Mouse (Mus musculus) T-helper 17 cell (primary cell): ENCODE data around the gene Tnfrsf13b.

Experiments
- in situ Hi-C, 2 experiments: fragments of 300-600 bp; cut with MboI, MseI; formaldehyde crosslinking; loops; 1 replicate in 1 of 2; 2 replicates in 1 of 2; pipeline ENCODE4 v1.15.1; 2025; ENCODE audit warnings: high pct_unique_total_duplicates in 2 of 2

Gene Tnfrsf13b

GRCm38 (mm10) chr11:61126606-61127355 lies at the start of gene Tnfrsf13b:
Gene Tnfrsf13b, plus strand, starts transcription at chr11:61126755.
- in situ Hi-C loops, result loop anchor here in 1 of 2 experiments (5.0 kb wide), 1 partner anchor 516 kb away; no protein-coding TSS in a partner anchor

GRCm38 (mm10) chr11:61081624-61082023 lies 44.9 kb upstream of the Tnfrsf13b start:
- in situ Hi-C loops, result no loop called here

GRCm38 (mm10) chr11:61090195-61090594 lies 36.4 kb upstream of the Tnfrsf13b start:
- in situ Hi-C loops, result loop anchor here in 1 of 2 experiments (10.0 kb wide), 1 partner anchor 315 kb away; no protein-coding TSS in a partner anchor

- in situ Hi-C loops, result loop anchor here in 1 of 2 experiments (10.0 kb wide), 1 partner anchor 314 kb away; no protein-coding TSS in a partner anchor
Measured at GRCm38 (mm10) chr11:61091192-61091591, 35.4 kb upstream of the Tnfrsf13b start.

- in situ Hi-C loops, result loop anchor here in 1 of 2 experiments (10.0 kb wide), 1 partner anchor 313 kb away; no protein-coding TSS in a partner anchor
Measured at GRCm38 (mm10) chr11:61091642-61092262, 34.8 kb upstream of the Tnfrsf13b start.

GRCm38 (mm10) chr11:61098046-61098445 lies 28.5 kb upstream of the Tnfrsf13b start:
- in situ Hi-C loops, result loop anchor here in 1 of 2 experiments (10.0 kb wide), 1 partner anchor 307 kb away; no protein-coding TSS in a partner anchor

GRCm38 (mm10) chr11:61102397-61103339 lies 23.9 kb upstream of the Tnfrsf13b start:
- in situ Hi-C loops, result no loop called here

GRCm38 (mm10) chr11:61104241-61104901 lies 22.2 kb upstream of the Tnfrsf13b start:
- in situ Hi-C loops, result no loop called here

GRCm38 (mm10) chr11:61108911-61109361 lies 17.6 kb upstream of the Tnfrsf13b start:
- in situ Hi-C loops, result loop anchor here (5.0 kb wide), 3 partner anchors 33 to 298 kb away; partner anchors contain the start of gene Aldh3a2 (in 1 of the 2)

- in situ Hi-C loops, result loop anchor here (5.0 kb wide), 3 partner anchors 33 to 298 kb away; partner anchors contain the start of gene Aldh3a2 (in 1 of the 2)
Measured at GRCm38 (mm10) chr11:61109707-61110106, 16.8 kb upstream of the Tnfrsf13b start.

- in situ Hi-C loops, result no loop called here
Measured at GRCm38 (mm10) chr11:61110113-61110512, 16.4 kb upstream of the Tnfrsf13b start.

GRCm38 (mm10) chr11:61110928-61111327 lies 15.6 kb upstream of the Tnfrsf13b start:
- in situ Hi-C loops, result no loop called here

GRCm38 (mm10) chr11:61111472-61111871 lies 15.1 kb upstream of the Tnfrsf13b start:
- in situ Hi-C loops, result no loop called here

GRCm38 (mm10) chr11:61112323-61112995 lies 14.1 kb upstream of the Tnfrsf13b start:
- in situ Hi-C loops, result no loop called here

- in situ Hi-C loops, result no loop called here
Measured at GRCm38 (mm10) chr11:61116226-61116625, 10.3 kb upstream of the Tnfrsf13b start.

GRCm38 (mm10) chr11:61119996-61120583 lies 6.5 kb upstream of the Tnfrsf13b start:
- in situ Hi-C loops, result no loop called here

GRCm38 (mm10) chr11:61122283-61122768 lies 4.2 kb upstream of the Tnfrsf13b start:
- in situ Hi-C loops, result no loop called here

GRCm38 (mm10) chr11:61122769-61123288 lies 3.7 kb upstream of the Tnfrsf13b start:
- in situ Hi-C loops, result no loop called here

GRCm38 (mm10) chr11:61123886-61124285 lies 2.7 kb upstream of the Tnfrsf13b start:
- in situ Hi-C loops, result no loop called here
